Mouse (Mus musculus) erythroid progenitor cell, adult 5-6 weeks (primary cell): ENCODE data around the gene Kidins220. TPM values are rescaled to one million over a fixed set of nuclear protein-coding genes. Genes with fewer than 3 reads are reported as not detected.

Source experiments
- ATAC-seq: replicated peaks from 2 replicates; pipeline ENCODE4 v1.8.0; 2016; ENCODE audit warnings: moderate number of reproducible peaks, mild to moderate bottlenecking, moderate TSS enrichment, inconsistent platforms; ENCODE audit not compliant: poor library complexity, low FRiP score, severe bottlenecking
- total RNA-seq, 2 experiments: library from RNA; stranded (forward) in 1 of 2; stranded (reverse) in 1 of 2; fragments of 150-400 nt in 1 of 2; fragments of 186-747, 209-891 nt in 1 of 2; gene quantifications; 2 replicates each; pipeline versions ENCODE4 v1.2.3 to v1.2.4; 2015 to 2017; ENCODE audit warnings: low replicate concordance in 2 of 2

Kidins220 gene
- total RNA-seq, 2 experiments from 2014 or later, result 32.7 to 38.6 TPM

DNA sequence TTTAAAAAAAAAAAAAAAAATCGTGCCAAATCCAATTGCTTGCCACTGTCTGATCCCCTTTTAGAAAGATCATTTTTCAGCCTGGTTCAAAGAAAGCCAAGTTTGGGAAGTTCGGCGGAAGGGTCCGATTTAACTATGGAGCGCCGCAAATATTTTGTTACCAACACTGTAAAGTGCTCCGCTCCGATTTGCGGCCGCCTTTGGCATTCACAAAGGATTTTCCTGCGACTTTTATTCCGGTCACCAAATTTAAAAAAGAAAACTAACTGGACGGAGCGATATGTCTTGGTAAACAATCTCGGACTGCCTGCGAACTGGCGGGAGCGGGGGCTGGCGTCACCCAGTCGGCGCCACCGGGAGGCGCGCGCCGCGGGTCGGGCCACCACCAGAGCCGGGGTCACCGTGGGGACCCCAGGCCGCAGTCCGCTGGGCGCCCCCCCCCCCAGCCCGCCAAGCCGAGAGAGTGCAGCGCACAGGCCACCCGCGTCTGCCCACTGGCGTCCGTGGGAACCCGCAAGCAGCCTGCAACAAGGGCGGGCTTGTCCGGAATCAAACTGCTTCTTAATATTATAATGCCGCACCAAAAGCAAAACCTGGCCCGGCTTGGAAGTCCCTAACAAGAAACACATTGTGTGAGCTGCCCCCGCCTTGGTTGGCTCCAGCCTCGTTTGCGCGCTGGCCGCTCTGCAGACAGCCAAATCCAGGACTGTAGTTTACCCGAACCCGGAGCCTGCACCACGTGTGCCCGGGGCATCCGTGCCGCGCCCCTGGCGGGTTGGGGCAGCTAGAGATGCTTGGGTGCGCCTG lies 125.9 kb downstream of the Kidins220 start:
- ATAC-seq, result no peak

DNA sequence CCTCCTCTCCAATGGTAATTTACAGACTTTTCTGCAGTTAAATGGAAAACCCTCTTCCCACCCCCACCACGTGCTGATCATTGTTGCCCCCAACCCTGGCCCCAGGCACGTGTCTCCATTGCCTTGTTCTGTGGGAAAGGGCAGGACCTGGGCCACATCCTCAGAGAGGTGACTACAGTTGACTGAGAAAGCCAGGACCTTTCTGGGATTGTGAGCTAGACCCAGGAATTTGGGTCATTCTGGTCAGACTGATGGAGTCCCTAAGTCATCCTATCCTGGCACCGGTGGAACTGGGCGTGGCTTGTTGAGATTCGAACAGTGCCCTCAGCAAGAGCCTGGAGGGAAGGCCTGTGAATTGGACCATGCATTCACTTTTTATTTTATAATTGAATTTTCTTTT lies 126.7 kb downstream of the Kidins220 start:
- ATAC-seq, result no peak

DNA sequence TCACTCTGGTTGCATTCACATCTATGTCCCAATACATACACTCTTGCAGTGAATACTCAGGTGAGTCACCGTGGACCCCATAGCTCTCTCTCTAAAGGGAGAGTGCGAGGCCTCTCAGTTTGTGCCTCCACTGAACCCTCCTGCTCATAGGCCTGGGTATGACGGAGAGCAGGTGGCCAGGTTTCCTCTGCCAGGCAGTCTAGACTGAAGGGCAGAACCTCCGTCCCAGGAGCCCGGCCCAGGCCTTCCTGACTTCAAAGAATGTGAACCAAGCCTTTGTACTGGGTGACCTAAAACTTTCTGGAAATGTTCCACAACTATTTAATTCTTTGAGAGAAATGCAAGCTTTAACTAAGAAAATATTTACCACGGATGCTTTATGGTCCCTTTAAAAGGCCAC lies 129.2 kb downstream of the Kidins220 start:
- no peak for ATAC-seq

DNA sequence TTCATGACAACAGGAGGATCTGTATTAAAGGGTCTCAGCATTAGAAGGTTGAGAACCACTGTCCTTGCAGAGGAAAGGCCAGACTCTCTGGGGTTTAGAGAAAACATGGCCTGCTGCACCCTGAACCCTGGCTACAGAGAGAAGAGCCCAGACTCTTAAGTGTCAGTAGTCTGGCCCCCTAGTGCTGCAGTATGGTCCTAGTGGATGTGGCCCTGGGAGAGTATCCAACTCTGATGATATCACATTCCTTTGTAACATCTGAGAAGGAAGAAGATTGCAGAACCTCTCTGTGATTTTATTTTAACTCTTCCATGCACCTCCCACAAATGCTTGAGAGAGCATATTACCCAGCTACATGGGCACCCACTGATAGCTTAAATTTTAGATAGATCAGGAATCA lies 129.8 kb downstream of the Kidins220 start:
- no peak for ATAC-seq

- ATAC-seq, result no peak
Observed at GRCm38 (mm10) chr12:25108865-25109264, 134.1 kb downstream of the Kidins220 start.

- no peak for ATAC-seq
Observed at GRCm38 (mm10) chr12:25109971-25110681, 135.4 kb downstream of the Kidins220 start.

- no peak for ATAC-seq
Observed at GRCm38 (mm10) chr12:25110682-25111078, 136.0 kb downstream of the Kidins220 start.

Other genes starting within 250 kb of the Kidins220 start
- gene Mboat2, start 144.0 kb upstream of the Kidins220 start, total RNA-seq (2015; ENCODE audit: low replicate concordance), result 68.1 and 117 TPM in 2 replicates
- 79.5 and 84.0 TPM in 2 replicates for gene Mboat2, start 144.0 kb upstream of the Kidins220 start, total RNA-seq (2017; ENCODE audit: low replicate concordance)
- gene Id2, start 122.2 kb downstream of the Kidins220 start, total RNA-seq (2015; ENCODE audit: low replicate concordance), result 37.5 and 40.7 TPM in 2 replicates
- 10.3 and 13.1 TPM in 2 replicates for gene Id2, start 122.2 kb downstream of the Kidins220 start, total RNA-seq (2017; ENCODE audit: low replicate concordance)